Mouse (Mus musculus): Measurements from ENCODE around the gene C530025M09Rik.

Gene C530025M09Rik

GRCm38 (mm10) chr2:149804599-149805140 is 26.3 kb downstream of the C530025M09Rik start:
- DNase-seq (ENCODE audit: low spot score): no peak

GRCm38 (mm10) chr2:149798613-149799012 is 32.4 kb downstream of the C530025M09Rik start:
- no peak for DNase-seq (ENCODE audit: low spot score)
